Mouse (Mus musculus) forebrain, embryonic 11.5 days (tissue): ENCODE measurements around the gene Mis18a. TPM values are rescaled to one million over a fixed set of nuclear protein-coding genes. Genes with fewer than 3 reads are reported as not detected.

Experiments
- ATAC-seq: fragments of 200-750 bp; cut with Nextera tagmentation; replicated peaks from 2 replicates; pipeline ENCODE4 v1.8.0; 2017; ENCODE audit warnings: moderate TSS enrichment; ENCODE audit not compliant: low FRiP score
- DNase-seq: peaks from one replicate; pipeline ENCODE4 v3.0.0-alpha.2; 2017; ENCODE audit warnings: low spot score
- H3K27ac ChIP-seq: fragments of 300-500 bp; sonication (generic); 2 replicates; pipeline ENCODE4 v1.5.1; 2014; ENCODE audit warnings: low read depth, low read length
- H3K27me3 ChIP-seq: fragments of 300-500 bp; sonication (generic); 2 replicates; pipeline ENCODE4 v1.6.1; 2014; ENCODE audit warnings: mild to moderate bottlenecking, low read length, mixed read lengths; ENCODE audit not compliant: control insufficient read depth, insufficient read depth
- H3K36me3 ChIP-seq: fragments of 300-500 bp; sonication (generic); 2 replicates; pipeline ENCODE4 v1.6.1; 2014; ENCODE audit warnings: mild to moderate bottlenecking, low read length, moderate library complexity, mixed read lengths; ENCODE audit not compliant: control insufficient read depth, insufficient read depth
- H3K4me1 ChIP-seq: fragments of 300-500 bp; sonication (generic); replicated peaks from 2 replicates; pipeline ENCODE4 v1.6.1; 2014; ENCODE audit warnings: low read length, mixed read lengths; ENCODE audit not compliant: control insufficient read depth, insufficient read depth
- H3K4me2 ChIP-seq: fragments of 300-500 bp; sonication (generic); 2 replicates; pipeline ENCODE4 v1.6.1; 2014; ENCODE audit warnings: low read depth, mild to moderate bottlenecking, low read length, moderate library complexity, mixed read lengths; ENCODE audit not compliant: severe bottlenecking
- H3K4me3 ChIP-seq: fragments of 300-500 bp; sonication (generic); 2 replicates; pipeline ENCODE4 v1.5.1; 2014; ENCODE audit warnings: low read depth, low read length
- H3K9ac ChIP-seq: fragments of 300-500 bp; sonication (generic); 2 replicates; pipeline ENCODE4 v1.6.1; 2014; ENCODE audit warnings: low read length
- H3K9me3 ChIP-seq: fragments of 300-500 bp; sonication (generic); 2 replicates; pipeline ENCODE4 v1.6.1; 2016; ENCODE audit warnings: low read length, mixed read lengths; ENCODE audit not compliant: control insufficient read depth
- WGBS: fragments of 180-500 bp; shearing (Covaris S2); extraction: QIAGEN DNeasy Blood & Tissue Kit; methylation state at CpG from one replicate; pipeline ENCODE4 v1.1.7; 2014; 5-methylcytosine and 5-hydroxymethylcytosine counted together
- polyA plus RNA-seq: library from polyadenylated mRNA; unstranded; fragments of >200 nt; fragmentation: Nextera tagmentation; extraction: Ambion mirVana; gene quantifications from 2 replicates; pipeline ENCODE4 v1.2.1, GENCODE M21; 2014

The Mis18a gene
- polyA plus RNA-seq, 1 experiment from 2014 or later: 102 TPM

- Histone ChIP-seq H3K4me3 (no peak overlapping the region), H3K4me1 (0 out of 2 replicates have a peak, but pooled peaks cover 3% of the 10 kb centered on the region), H3K9me3 (no peaks in the 10 kb centered on the region), H3K9ac (no peak overlapping the region), H3K36me3 (no peaks in the 10 kb centered on the region), H3K27me3 (peaks cover 2% of the 10 kb centered on the region; the same call in 1 of the 2 replicates), H3K27ac (no peak overlapping the region), H3K4me2 (peak overlapping the region; percentile 8; the same call in 1 of the 2 replicates)
- ATAC-seq: no peak
- DNase-seq: no peak
- 74% methylated on average over 12 of the region's 12 CpGs for WGBS
These were observed 16.9 kb downstream of the Mis18a start for GRCm38 (mm10) chr16:90710313-90710712.

- Histone ChIP-seq H3K4me3 (no peak overlapping the region), H3K9me3 (no peaks in the 10 kb centered on the region), H3K27ac (no peak overlapping the region), H3K27me3 (peaks cover 2% of the 10 kb centered on the region; the same call in 1 of the 2 replicates), H3K4me1 (0 out of 2 replicates have a peak, but pooled peaks cover 3% of the 10 kb centered on the region), H3K9ac (no peak overlapping the region; the same call in 1 of the 2 replicates), H3K4me2 (peak overlapping the region; percentile 8; the same call in 1 of the 2 replicates), H3K36me3 (no peaks in the 10 kb centered on the region)
- ATAC-seq (peak; percentile 79), DNase-seq (peak; percentile 75)
- 36% methylated on average over 17 of the region's 17 CpGs for WGBS
These were observed 17.4 kb downstream of the Mis18a start for GRCm38 (mm10) chr16:90709711-90710289.

- H3K9ac ChIP-seq: no peak overlapping the region
These were observed 20.9 kb downstream of the Mis18a start for GRCm38 (mm10) chr16:90706279-90706678.

GRCm38 (mm10) chr16:90704161-90704825 is 22.9 kb downstream of the Mis18a start:
- WGBS: 84% methylated on average over 13 of the region's 13 CpGs
- Histone ChIP-seq H3K9ac (no peak overlapping the region), H3K27ac (no peak overlapping the region), H3K4me3 (no peak overlapping the region), H3K4me2 (no peak overlapping the region), H3K27me3 (no peaks in the 10 kb centered on the region), H3K9me3 (no peaks in the 10 kb centered on the region), H3K4me1 (no peaks in the 10 kb centered on the region), H3K36me3 (no peaks in the 10 kb centered on the region)
- ATAC-seq (no peak), DNase-seq (no peak)

More at GRCm38 (mm10) chr16:90706279-90706678, 20.9 kb downstream of the Mis18a start:
- H3K4me1 ChIP-seq: no peaks in the 10 kb centered on the region
- no peak for DNase-seq
- H3K27ac ChIP-seq: no peak overlapping the region
- 68% methylated on average over 3 of the region's 3 CpGs for WGBS
- H3K9me3 ChIP-seq: no peaks in the 10 kb centered on the region
- no peaks in the 10 kb centered on the region for H3K36me3 ChIP-seq
- no peak overlapping the region for H3K4me3 ChIP-seq
- no peak overlapping the region for H3K4me2 ChIP-seq
- no peaks in the 10 kb centered on the region for H3K27me3 ChIP-seq
- ATAC-seq: no peak

GRCm38 (mm10) chr16:90703646-90704045 is 23.6 kb downstream of the Mis18a start:
- Histone ChIP-seq H3K36me3 (no peaks in the 10 kb centered on the region), H3K4me3 (no peak overlapping the region), H3K27me3 (no peaks in the 10 kb centered on the region), H3K4me2 (no peak overlapping the region), H3K9ac (no peak overlapping the region), H3K9me3 (no peaks in the 10 kb centered on the region), H3K4me1 (no peaks in the 10 kb centered on the region), H3K27ac (no peak overlapping the region)
- no peak for ATAC-seq
- DNase-seq: no peak
- whole genome bisulfite sequencing: 55% methylated on average over 1 of the region's 1 CpGs

- Histone ChIP-seq H3K27ac (no peak overlapping the region), H3K4me2 (no peak overlapping the region), H3K36me3 (no peaks in the 10 kb centered on the region), H3K9ac (no peak overlapping the region), H3K9me3 (no peaks in the 10 kb centered on the region), H3K4me3 (no peak overlapping the region), H3K4me1 (no peaks in the 10 kb centered on the region), H3K27me3 (no peaks in the 10 kb centered on the region)
- ATAC-seq (no peak), DNase-seq (no peak)
- WGBS: 93% methylated on average over 2 of the region's 2 CpGs
These were observed 25.7 kb downstream of the Mis18a start for GRCm38 (mm10) chr16:90701541-90701940.

GRCm38 (mm10) chr16:90699390-90699789 is 27.8 kb downstream of the Mis18a start:
- ATAC-seq (no peak), DNase-seq (no peak)
- Histone ChIP-seq H3K27me3 (no peaks in the 10 kb centered on the region), H3K4me1 (no peaks in the 10 kb centered on the region), H3K27ac (no peak overlapping the region), H3K9ac (no peak overlapping the region), H3K4me2 (no peak overlapping the region), H3K9me3 (no peaks in the 10 kb centered on the region), H3K4me3 (no peak overlapping the region), H3K36me3 (no peaks in the 10 kb centered on the region)
- WGBS: 87% methylated on average over 14 of the region's 14 CpGs

- no peak for ATAC-seq
- 74% methylated on average over 9 of the region's 9 CpGs for WGBS
- no peak overlapping the region for H3K27ac ChIP-seq
These were observed 30.9 kb downstream of the Mis18a start for GRCm38 (mm10) chr16:90696306-90696705.

More at GRCm38 (mm10) chr16:90696306-90696705, 30.9 kb downstream of the Mis18a start:
- H3K4me3 ChIP-seq: no peak overlapping the region
- DNase-seq: no peak
- no peak overlapping the region for H3K4me2 ChIP-seq
- H3K4me1 ChIP-seq: no peaks in the 10 kb centered on the region
- H3K9ac ChIP-seq: no peak overlapping the region
- no peaks in the 10 kb centered on the region for H3K9me3 ChIP-seq
- H3K27me3 ChIP-seq: no peaks in the 10 kb centered on the region
- no peaks in the 10 kb centered on the region for H3K36me3 ChIP-seq
